Mouse (Mus musculus) induced T-regulatory cell, adult 2 months (primary cell): Measurements from ENCODE around the gene Ramp2.

Experiments used
- DNase-seq: peaks from one replicate; pipeline ENCODE4 v3.0.0-alpha.2; 2012; ENCODE audit warnings: low read depth

Gene Ramp2

DNA sequence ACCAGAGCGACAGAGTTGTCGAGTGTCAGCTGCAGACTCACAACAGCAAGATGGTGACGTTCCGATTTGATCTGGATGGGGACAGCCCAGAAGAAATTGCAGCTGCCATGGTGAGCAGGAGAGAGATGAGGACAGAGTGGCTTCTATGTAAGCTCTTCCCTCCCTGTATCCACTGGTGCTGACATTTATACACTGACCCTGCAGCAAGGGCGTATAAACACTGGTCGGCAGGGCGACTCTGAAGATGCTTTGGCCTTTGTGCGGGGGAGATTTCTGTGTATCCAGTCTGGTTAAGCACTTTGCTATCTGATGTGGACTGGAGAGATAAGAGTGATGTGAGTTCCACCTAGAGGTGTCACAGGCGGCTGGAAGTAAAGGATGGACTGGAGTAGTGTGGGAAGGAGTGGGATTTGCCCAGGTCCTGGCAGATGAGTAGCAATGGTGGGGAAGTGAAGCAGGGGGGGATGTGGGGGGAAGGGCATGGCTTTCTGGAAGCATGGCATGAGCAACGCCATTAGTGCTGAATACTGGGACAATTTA lies 23.8 kb downstream of the Ramp2 start:
- DNase-seq, result no peak

DNA sequence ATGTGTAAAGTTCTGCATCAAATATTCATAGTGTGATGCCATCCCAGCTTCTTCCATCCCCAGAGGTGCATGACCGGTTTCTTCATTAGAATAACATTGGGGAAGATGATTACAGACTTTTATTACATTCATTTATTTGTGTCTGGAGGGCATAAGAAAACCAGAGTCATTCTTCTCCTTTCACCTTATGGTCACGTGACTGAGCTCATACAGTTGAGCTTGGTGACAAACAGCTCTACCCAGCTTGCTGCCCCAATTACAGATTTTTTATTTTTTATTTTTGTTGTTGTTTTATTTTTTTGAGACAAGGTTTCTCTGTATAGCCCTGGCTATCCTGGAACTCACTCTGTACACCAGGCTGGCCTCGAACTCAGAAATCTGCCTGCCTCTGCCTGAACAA lies 26.6 kb downstream of the Ramp2 start:
- no peak for DNase-seq

DNA sequence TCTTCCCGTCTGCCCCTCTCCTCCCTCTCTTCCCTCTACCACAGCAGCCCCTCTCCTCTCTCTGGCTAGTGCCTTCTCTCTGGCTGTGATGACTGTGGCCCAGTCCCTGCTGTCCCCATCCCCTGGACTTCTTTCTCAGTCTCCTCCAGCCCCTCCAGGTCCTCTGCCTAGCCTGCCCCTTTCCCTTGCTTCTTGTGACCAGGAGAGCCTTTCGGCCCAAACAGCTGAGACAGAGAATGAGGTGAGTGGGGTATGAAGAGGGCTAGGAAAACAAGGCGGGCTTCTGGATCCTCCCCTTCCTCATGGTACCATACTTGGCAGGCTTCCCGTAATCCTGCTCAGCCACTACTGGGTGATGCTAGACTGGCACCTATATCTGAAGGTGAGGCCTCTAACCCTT lies 29.5 kb downstream of the Ramp2 start:
- DNase-seq, result no peak

DNA sequence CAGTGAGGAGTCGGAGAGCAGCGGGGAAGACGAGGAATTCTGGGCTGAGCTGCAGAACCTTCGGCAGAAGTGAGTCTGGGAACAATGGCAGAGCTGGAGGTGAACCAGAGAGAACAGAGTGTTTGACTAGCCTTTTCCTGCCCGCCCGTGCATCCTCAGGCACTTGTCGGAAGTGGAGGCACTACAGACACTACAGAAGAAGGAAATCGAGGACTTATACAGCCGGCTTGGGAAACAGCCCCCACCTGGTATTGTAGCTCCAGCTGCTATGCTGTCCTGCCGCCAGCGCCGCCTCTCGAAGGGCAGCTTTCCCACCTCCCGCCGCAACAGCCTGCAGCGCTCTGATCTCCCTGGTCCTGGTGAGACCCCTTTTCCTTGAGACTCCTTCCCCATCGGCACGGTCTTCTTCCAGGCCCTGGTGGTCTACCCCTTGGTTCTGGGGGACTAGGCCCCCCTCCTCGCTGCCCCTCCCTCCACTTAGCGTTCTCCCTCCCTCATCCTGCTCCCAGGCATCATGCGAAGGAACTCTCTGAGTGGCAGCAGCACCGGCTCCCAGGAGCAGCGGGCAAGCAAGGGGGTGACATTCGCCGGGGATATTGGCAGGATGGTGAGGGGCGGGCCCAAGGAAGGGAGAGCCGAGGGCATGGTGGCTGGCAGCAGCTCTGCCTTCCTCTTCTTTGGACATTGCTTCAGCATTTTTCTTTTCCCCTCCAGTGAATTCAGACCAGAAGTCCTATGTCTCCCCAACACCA lies 30.7 kb downstream of the Ramp2 start:
- DNase-seq, result no peak

DNA sequence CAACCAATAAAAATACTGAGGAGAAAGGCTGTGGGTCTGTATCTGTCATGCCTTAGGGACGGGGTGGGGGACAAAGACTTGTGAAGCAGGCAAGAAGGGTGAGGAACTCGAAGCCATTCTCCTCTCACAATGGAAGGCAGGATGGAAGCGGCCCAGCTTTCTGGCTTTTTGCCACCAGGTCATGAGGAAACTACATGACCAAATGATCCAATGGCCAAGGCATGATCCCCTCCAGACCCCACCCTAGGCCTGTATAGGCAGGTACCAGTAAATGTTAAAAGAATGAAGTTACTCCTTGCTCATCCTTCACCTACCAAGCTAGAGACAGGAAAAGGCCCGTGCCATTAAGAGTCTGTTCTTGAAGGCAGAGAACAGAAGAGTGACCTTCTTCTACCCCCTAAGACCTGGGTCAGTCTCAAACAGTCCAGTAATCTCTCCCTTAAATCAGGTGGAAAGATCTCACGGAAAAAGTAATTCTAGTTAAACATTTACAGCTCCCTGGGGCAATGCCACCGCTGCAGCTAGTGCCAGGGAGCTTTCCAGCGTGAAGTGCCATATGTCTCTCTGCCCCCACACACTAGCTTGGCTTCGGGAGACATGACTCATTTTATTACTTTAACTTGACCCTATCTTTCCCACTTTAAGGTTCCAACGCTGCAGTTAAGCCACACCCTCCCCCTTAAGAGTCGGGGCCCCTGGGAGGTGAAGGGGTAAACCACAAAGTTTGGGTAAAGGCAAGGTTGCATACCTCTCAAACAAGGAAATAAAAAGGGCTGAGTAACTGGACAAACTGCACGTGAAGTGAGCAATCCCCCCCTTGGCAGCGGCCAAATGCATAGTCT lies 31.8 kb downstream of the Ramp2 start:
- DNase-seq, result peak; percentile 36

DNA sequence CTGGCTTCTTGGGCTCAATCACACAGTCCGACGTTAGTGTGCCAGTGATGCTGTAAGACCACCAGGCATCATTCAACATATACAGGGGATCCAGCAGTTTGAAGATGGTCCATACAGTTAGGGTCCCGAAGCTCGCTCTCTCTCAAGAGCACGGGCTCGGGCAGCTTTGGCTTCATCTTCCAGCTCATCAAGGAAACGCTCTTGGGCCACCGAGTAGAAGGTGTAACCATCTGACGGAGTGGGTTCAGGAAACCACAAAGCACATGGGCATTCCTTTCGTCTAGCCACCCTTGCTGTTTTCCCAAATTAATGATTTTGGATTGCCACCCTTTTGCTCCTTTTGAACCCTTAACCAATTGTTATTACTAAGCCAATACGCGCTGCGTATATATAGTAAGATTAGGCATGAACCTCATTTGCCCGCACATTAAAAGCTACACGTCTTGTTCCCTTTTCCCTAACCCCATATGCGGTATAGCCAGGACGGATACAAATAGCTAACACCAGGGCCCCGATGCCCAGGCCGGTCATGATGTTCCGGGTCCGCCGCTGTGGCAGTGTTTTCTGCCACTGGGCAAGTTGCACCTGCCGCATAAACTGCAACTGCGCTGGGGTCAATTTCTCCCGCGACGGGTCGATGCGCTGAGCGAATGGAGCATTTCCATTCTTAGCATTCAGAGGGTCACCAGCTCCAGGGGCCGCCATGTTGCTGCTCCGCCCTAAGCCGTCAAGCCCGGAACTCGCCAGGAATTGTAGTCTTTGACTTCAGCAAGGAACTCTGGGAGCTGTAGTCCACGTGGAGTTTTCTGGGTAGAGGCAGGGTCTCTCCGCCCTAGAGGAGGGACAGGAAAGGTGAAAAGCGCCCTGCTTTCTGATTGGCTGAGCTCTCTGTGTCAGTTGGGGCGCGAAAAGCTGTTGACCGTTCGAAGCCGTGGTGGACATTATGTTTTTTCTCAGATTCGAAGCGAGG lies 32.7 kb downstream of the Ramp2 start, which contains the start of the genes Cntd1 and Coa3:
TSS of gene Cntd1 (plus strand) at position 790 of the 970 bp plus-strand sequence.
TSS of gene Coa3 (minus strand) at position 892 of the 970 bp plus-strand sequence.
- DNase-seq, result peak; percentile 90

DNA sequence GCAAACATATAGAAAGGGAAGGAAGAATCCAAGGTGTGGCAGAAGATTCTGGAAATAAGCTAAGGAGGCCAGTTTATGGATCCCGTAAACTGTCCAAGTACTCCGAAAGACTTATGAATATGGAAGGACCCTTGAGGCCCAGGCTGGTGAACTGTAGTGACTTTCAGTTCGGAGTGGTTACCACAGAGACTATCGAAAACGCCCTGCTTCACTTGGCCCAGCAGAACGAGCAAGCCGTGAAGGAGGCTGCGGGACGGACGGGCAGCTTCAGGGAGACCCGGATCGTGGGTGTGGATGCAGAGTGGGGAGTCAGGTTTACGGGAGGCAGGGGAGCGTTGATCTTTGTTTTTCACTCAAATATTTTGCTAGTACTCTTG lies 33.4 kb downstream of the Ramp2 start:
- DNase-seq, result no peak

DNA sequence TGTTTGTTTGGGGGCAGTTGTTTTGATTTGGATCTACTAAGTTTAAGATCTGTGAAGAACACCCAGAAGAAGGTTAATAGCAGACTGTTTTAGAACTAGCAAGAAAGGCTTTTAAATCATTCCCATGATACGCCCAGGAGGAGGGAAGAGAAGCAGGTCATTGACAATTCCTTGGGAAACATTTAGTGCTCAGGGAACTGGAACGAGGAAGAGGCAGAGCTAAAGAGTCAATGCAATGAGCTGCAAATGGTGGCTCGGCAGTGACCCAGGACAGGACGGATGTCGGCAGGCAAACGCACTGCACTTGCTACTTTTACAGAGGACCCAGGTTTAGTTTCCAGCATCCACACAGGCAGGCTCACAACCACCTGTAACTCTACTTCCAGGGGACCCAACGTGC lies 35.0 kb downstream of the Ramp2 start:
- no peak for DNase-seq

DNA sequence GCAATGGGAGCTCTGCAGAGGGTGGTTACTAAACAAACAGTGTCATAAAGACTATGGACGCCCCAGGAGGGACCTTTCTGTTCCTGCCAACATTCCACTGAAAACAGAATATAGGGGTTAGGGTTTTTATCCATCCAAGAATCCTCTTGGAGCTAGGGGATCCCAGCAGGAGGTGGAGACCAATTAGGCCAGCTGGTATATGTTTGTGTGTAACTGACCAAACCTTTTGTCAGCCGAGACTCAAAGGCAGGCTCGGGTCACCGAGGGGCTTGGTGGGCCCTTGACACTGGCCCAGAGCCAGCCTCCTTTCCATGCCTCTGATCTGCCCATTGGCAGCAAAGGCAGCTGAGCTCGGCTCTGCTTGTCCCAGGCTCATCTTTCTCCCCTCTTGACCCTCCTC lies 37.1 kb downstream of the Ramp2 start:
- DNase-seq, result no peak

DNA sequence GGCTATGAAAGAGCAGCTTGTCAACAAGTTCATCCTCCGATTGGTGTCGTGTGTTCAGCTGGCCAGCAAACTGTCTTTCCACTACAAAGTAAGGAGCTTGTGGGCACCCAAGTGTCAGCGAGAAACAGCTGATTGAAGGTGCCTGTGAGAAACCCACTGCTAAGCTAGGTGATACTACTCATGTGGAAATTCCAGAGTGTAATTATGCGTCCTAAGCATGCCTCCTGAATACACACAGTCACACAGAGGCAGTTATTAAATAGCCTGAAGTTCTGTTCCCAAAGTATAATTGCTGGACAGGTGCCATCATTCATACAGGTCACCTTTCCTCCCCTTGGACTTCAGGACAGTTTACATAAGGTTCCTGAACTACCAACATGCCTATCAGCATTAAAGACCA lies 38.0 kb downstream of the Ramp2 start:
- DNase-seq, result no peak

DNA sequence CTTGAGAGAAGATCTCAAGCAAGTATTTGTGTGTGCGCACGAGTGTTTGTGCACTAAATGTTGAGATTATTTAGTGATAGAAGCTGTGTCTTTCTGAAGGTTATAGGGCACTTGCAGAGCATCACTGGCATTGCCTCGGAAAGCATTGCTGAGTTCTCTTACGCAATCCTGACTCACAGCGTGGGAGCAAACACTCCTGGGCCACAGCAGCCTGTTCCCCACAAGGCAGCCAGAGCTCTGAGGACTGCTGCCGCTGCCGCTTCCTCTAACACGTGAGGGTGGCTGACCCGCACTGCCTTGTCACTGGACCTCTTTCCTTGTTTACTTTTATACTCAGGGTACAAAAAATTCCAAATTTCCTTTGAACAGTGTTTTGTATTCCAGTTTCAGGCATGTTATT lies 41.5 kb downstream of the Ramp2 start:
- no peak for DNase-seq

DNA sequence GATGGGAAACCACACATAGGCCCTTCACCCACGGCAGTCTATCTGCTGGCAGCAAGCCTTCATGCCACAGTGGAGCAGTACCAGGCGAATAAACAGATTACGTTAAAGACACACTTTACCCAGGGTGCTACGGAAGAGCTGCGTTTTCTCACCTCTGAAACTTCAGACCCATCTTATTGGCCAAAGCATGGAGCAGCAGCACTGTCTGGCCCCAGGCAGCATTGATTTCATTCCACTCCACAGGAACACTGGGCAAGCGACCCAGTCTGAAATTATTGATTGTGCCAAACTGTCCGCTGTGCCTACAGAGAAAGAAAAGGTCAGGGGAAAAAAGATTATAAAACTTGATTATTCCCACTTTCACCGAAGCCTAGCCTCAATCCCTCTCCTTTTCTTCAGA lies 45.4 kb downstream of the Ramp2 start:
- DNase-seq, result no peak

DNA sequence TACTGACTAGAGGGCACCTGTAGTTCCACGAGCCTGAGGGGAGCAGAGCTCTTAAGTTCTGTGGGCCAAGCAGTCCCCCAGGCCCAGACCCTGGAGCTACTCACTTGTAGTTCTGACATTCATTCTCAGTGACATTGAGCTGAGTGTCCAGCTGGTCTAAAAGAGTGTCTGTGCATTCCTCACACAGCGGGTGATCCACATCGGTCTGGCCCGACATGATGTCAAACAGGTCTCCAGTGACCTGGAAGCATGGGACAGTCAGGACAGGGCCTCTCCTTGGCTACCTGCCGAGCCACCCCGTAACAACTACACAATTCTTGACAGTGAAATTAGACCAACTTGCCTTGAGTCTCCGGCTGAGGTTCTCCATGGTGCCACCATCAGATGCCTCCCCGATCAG lies 49.4 kb downstream of the Ramp2 start:
- DNase-seq, result no peak

DNA sequence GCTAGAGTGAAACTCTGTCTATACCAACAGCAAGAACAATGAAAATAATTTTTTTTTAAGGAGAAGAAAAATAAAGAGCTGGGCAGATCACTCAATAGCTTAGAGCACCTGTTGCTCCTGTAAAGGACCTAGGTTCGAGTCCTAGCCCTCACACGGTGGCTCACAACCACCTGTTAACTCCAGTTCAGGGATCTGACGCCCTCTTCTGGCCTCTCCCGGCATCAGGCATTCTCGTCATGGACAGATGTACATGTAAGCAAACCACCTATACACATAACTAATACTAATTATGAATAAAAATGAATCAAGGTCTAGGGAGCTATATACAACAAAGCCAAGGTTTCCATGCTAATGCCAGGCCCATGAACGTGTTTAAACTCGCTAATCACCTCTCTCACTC lies 55.1 kb downstream of the Ramp2 start:
- DNase-seq, result peak; percentile 50

DNA sequence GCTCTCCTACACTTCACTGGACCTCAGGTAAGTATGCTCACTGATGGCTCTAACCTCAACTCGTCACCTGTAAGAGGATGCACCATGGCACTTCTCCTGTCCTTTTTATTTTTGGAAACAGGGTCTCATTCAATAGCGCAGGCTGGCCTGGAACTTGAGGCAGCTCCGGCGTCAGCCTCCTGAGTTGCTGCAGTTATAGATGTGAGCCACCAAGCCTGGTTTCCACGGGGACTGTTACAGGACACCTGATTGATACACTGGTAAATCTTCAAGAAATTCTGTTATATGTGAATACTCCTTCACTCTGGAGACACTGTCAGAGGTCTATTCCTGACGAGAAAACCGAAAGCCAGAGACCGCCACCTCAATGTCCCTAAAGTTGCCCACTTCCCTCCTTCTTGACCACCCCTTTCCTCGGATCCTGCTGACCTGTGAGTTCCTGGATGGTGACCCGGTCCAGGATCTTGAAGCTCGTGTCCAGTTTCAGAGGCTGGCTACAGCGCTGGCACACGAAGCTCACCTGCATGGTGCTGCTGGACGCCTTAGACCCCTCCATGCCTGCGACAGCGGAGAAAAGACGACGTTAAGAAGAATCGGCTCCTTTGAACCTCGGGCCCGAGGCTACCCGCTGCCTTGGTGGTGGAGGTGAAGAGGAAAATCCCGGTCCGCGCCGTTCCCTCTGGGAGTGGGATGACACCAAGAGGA lies 55.6 kb downstream of the Ramp2 start:
- DNase-seq, result no peak

DNA sequence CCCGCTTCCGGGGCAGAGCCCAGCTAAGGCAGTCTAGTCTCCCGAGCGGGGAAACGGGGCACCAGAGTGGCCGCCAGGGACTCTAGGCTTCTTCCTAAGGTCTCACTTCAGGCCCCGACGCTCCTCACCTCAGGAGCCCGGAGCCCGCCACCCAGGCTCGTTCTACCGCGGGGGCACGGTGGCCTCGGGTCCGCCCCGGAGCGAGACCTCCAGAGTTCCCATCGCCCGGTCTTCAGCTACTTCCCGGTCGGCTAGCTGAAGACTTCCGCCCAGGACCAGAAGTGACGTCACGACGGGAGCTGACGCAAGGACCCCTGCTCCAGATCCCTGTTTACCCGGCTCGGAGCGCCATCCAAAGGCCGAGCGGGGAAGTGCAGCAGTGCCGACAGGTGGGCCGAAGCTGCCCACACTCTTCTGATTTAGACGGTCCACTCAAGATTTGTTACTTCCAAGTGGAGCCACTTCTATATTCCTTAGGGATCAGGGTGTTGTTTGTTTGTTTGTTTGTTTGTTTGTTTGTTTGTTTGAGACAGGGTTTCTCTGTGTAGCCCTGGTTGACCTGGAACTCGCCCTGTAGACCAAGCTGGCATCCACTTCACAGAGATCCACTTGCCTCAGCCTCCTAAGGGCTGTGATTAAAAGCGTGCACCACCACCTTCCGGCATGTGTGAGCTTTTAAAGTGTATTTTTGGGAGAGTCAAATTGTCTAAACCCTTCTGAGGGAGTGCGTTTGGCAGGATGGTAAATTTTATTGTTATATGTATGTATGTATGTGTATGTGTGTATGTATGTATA lies 56.4 kb downstream of the Ramp2 start, which contains the start of gene Becn1:
TSS of gene Becn1 (minus strand) at position 283 of the 795 bp plus-strand sequence.
- peak; percentile 97 for DNase-seq

DNA sequence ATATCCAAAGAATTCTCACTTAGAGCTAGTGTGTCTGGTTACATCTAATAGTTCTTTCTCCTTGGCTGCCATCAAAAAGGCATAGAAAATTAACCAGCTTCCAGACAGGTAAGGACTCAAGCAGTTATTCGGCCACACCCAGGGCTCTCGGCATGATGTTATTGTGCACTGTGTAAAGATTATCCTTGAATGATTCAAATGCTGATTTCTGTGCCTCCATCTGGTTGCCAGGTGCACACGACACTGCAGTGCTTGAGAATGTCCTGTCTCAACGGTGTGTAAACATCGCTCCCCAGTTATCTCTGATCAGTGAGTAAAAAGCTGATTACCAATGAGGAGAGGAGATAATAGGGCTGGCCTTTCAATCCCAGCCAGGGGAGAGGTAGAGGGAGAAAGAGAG lies 61.9 kb downstream of the Ramp2 start:
- no peak for DNase-seq
